Mouse (Mus musculus): Measurements from ENCODE around the gene Dpm3. TPM values are rescaled to one million over a fixed set of nuclear protein-coding genes. Genes with fewer than 3 reads are reported as not detected.

The Dpm3 gene
- total and polyA plus RNA-seq, 2 experiments from 2014 or later, result 97.8 to 347 TPM

DNA sequence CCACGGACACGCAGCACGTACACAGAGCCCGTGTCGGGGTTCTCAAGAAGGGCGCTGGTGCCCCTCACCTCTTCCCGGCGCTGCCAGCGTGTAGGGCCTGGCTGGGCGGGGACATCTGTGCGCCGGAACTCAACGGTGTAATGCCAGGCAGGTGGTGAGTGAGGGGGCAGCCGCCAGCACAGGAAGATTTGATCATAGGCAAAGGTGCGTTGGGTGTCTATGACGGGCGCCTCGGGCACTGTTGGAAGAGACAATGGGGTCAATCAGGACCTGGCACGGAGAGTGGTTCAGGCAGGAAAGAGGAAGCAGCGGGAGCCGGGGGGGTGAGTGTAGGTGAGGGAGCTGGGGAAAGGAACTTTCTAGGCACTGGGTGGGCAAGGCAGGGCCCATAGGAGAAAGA is 21.5 kb upstream of the Dpm3 start:
- Histone ChIP-seq H3K27ac (no peak overlapping the region), H3K27me3 (ENCODE audit: insufficient read depth, low read length) (no peaks in the 10 kb centered on the region), H3K4me2 (ENCODE audit: low read depth, low read length) (no peak overlapping the region), H3K4me3 (ENCODE audit: low read length) (no peak overlapping the region), H3K9ac (replicated peaks; ENCODE audit: low read length) (no peak overlapping the region), H3K9me3 (ENCODE audit: low read length) (no peaks in the 10 kb centered on the region), H3K36me3 (ENCODE audit: insufficient read depth, low read length) (peaks cover 57% of the 10 kb centered on the region), H3K4me1 (ENCODE audit: insufficient read depth, low read length) (no peaks in the 10 kb centered on the region)
- DNase-seq (ENCODE audit: low spot score) (no peak), ATAC-seq (no peak)
- TF ChIP-seq CTCF (IDR thresholded peaks at IDR 0.05; ENCODE audit: low read depth), result no peak
- WGBS, result 94% methylated on average over 21 of the region's 21 CpGs

DNA sequence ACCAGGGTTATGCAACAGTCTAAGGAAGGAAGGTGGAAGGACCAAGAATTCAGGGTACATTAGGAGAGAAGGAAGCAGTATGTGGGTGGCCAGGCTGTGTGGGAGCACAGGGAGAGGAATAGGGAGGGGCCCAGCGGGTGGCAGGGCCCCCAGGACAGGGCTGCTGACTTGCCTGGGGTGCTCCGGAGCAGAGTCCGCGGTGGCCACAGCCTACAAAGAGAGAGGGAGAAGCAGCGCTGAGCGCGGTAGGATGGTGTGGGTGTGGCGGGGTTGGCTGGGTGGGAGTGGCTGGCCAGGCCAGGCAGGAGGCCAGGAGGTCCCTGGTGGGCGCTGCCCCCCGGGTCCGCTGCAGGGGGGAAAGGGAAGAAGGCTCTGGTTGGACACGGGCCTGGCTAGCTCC is 20.7 kb upstream of the Dpm3 start:
- DNase-seq (ENCODE audit: low spot score), result no peak
- 88% methylated on average over 9 of the region's 12 CpGs for WGBS
- no peak for ATAC-seq
- no peak overlapping the region for H3K4me3 ChIP-seq (ENCODE audit: low read length)
- TF ChIP-seq CTCF (IDR thresholded peaks at IDR 0.05; ENCODE audit: low read depth), result no peak
- no peak overlapping the region for H3K9ac ChIP-seq (replicated peaks; ENCODE audit: low read length)
- H3K27me3 ChIP-seq (ENCODE audit: insufficient read depth, low read length), result no peaks in the 10 kb centered on the region
- H3K4me2 ChIP-seq (ENCODE audit: low read depth, low read length), result no peak overlapping the region
- no peaks in the 10 kb centered on the region for H3K9me3 ChIP-seq (ENCODE audit: low read length)
- peaks cover 2% of the 10 kb centered on the region; the same call in 1 of the 2 replicates for H3K4me1 ChIP-seq (ENCODE audit: insufficient read depth, low read length)
- no peak overlapping the region for H3K27ac ChIP-seq
- peaks cover 57% of the 10 kb centered on the region for H3K36me3 ChIP-seq (ENCODE audit: insufficient read depth, low read length)

DNA sequence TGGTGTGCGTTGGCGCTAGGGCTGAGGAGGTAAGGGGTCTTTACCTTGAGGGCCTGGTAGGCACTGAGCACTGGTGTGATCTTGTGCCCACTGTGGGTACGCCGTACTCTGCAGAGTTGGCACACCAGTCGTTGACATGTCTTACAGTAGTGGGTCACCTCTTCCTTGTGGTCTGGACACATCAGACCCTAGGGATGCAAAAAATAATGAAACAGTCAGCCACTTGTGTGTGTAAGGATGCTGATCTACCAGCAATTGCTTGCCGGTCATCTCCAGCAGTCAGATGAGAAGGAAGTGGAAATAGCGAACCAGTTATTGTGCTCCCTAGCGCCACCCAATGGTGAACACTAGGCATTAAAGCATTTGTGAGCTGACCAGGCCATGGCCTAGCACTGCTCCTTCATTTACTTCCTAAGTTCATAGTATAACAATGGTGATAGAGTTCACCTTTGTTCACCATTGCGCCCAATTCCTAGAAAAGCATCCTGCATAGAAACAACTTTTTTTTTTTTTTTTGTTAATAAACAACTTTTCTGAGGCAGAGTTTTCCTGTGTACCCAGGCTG is 16.7 kb upstream of the Dpm3 start:
- Histone ChIP-seq H3K4me2 (ENCODE audit: low read depth, low read length) (no peak overlapping the region), H3K4me1 (ENCODE audit: insufficient read depth, low read length) (peaks cover 16% of the 10 kb centered on the region), H3K36me3 (ENCODE audit: insufficient read depth, low read length) (peaks cover 33% of the 10 kb centered on the region), H3K9me3 (ENCODE audit: low read length) (no peaks in the 10 kb centered on the region), H3K9ac (replicated peaks; ENCODE audit: low read length) (no peak overlapping the region), H3K27me3 (ENCODE audit: insufficient read depth, low read length) (no peaks in the 10 kb centered on the region), H3K27ac (0 out of 2 replicates have a peak overlapping the region, but pooled peaks have one; percentile 7), H3K4me3 (ENCODE audit: low read length) (no peak overlapping the region)
- 68% methylated on average over 9 of the region's 9 CpGs for WGBS
- TF ChIP-seq CTCF (IDR thresholded peaks at IDR 0.05; ENCODE audit: low read depth), result peak; percentile 89
- ATAC-seq (no peak), DNase-seq (ENCODE audit: low spot score) (peak; percentile 82)

DNA sequence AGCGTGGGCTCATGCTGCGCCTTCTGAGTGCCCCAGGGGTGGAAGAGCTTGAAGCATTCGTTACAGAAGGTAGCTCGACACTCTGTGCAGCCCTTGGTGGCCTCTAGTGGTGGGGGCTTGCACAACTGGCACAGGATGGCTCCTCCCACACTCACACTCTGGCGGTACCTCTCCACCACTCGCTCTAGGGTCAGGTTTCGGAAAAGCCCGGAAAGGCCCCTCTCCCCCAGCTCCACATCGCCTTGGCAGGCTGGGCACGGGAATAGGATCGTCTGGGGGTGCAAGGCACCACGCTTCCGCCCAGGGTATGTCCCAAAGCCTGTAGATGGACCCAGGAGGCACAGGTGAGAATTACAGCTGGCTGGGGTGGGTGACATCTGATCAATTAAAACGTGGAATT is 15.5 kb upstream of the Dpm3 start:
- Histone ChIP-seq H3K36me3 (ENCODE audit: insufficient read depth, low read length) (peaks cover 21% of the 10 kb centered on the region), H3K4me2 (ENCODE audit: low read depth, low read length) (peak overlapping the region; percentile 90), H3K9ac (replicated peaks; ENCODE audit: low read length) (peak overlapping the region; percentile 65), H3K27me3 (ENCODE audit: insufficient read depth, low read length) (no peaks in the 10 kb centered on the region), H3K9me3 (ENCODE audit: low read length) (no peaks in the 10 kb centered on the region), H3K27ac (peak overlapping the region; percentile 89), H3K4me3 (ENCODE audit: low read length) (peak overlapping the region; percentile 68), H3K4me1 (ENCODE audit: insufficient read depth, low read length) (peaks cover 18% of the 10 kb centered on the region)
- peak; percentile 60 for DNase-seq (ENCODE audit: low spot score)
- 15% methylated on average over 14 of the region's 14 CpGs for WGBS
- peak; percentile 64 for TF ChIP-seq CTCF (IDR thresholded peaks at IDR 0.05; ENCODE audit: low read depth)
- ATAC-seq, result no peak

DNA sequence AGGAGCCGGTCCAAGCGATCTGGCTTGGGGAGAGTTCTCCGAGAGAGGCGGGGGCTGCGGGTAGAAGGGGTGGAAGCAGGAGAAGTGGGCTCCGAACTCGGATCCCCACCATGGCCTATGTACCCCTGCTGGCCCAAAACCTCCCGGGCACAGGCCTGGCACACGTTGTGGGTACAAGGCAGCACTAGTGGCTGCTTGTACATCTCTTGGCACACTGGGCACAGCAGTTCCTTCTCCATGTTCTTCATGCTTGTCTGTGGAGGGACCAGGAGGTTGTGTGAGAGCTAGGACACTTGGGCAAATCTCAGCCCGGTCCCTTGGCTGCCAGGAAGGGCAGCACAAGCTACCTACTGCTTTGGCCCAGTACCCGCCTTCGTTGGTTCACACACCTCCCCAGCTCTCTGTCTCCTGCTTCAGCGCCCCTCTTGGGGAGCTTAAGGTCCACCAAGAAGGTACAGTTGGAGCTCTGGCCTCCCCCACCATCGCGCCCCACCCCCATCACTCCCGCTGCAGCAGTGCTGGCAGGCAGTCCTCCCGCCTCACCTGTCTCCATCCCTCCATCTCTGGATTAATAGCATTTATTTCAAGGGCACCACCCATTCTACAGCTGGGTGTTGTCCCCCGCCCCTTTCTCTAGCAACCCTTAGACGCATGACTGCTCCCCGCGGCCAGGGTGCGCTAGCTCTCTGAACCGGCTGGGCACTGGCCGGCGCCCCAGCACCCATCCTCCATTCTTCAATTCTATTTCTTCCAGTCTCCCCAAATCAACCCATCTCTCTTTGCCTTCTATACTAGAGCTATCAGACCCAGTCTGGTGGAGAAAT is 14.8 kb upstream of the Dpm3 start:
- H3K4me2 ChIP-seq (ENCODE audit: low read depth, low read length), result peak overlapping the region; percentile 90
- peaks cover 18% of the 10 kb centered on the region for H3K4me1 ChIP-seq (ENCODE audit: insufficient read depth, low read length)
- ATAC-seq (peak; percentile 52), DNase-seq (ENCODE audit: low spot score) (peak; percentile 69)
- H3K36me3 ChIP-seq (ENCODE audit: insufficient read depth, low read length), result peaks cover 14% of the 10 kb centered on the region; the same call in 1 of the 2 replicates
- WGBS, result 8% methylated on average over 25 of the region's 25 CpGs
- no peaks in the 10 kb centered on the region for H3K9me3 ChIP-seq (ENCODE audit: low read length)
- no peaks in the 10 kb centered on the region for H3K27me3 ChIP-seq (ENCODE audit: insufficient read depth, low read length)
- TF ChIP-seq CTCF (IDR thresholded peaks at IDR 0.05; ENCODE audit: low read depth), result peak; percentile 50; the same call in 1 of the 2 replicates
- peak overlapping the region; percentile 65 for H3K9ac ChIP-seq (replicated peaks; ENCODE audit: low read length)
- H3K4me3 ChIP-seq (ENCODE audit: low read length), result peak overlapping the region; percentile 68
- H3K27ac ChIP-seq, result peak overlapping the region; percentile 89

DNA sequence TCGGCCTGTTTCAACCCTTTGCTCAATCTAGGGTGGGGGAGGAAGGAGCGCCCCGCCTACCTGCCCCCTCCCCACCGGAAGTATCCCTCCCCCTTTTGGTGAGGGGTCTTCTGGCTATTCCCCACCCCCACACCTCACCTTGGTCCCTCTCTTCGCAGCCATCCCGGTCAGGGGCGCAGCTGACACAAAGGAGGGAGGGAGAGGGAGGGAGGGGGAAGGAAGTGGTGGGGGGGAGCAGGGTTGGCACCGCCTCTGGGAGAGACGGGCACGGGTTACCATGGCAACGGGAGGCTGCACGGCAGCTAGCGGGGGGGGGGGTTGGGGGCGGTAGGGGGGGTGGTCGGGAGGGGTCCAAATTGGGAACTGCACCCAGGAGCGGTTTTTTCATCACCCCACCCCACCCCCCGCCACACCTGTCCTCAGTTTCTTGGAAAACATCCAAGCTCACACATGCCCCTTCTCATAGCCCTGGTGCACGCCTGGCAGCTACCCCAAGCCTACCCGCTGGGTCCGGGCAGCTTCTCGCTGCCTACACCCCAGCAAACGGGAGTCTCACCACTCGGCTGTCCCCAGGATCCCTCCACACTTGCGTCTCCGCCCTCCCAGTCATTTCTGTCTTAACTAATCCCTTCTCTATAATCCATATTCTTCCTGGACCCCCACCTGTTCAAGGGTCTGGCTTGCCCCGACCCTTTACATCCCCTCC is 14.0 kb upstream of the Dpm3 start:
- peak overlapping the region; percentile 65 for H3K9ac ChIP-seq (replicated peaks; ENCODE audit: low read length)
- peaks cover 14% of the 10 kb centered on the region; the same call in 1 of the 2 replicates for H3K36me3 ChIP-seq (ENCODE audit: insufficient read depth, low read length)
- TF ChIP-seq CTCF (IDR thresholded peaks at IDR 0.05; ENCODE audit: low read depth), result no peak
- ATAC-seq (peak; percentile 60), DNase-seq (ENCODE audit: low spot score) (peak; percentile 93)
- H3K4me3 ChIP-seq (ENCODE audit: low read length), result peak overlapping the region; percentile 68
- no peaks in the 10 kb centered on the region for H3K27me3 ChIP-seq (ENCODE audit: insufficient read depth, low read length)
- under 1% methylated on average over 16 of the region's 26 CpGs for WGBS
- peaks cover 18% of the 10 kb centered on the region for H3K4me1 ChIP-seq (ENCODE audit: insufficient read depth, low read length)
- no peaks in the 10 kb centered on the region for H3K9me3 ChIP-seq (ENCODE audit: low read length)
- H3K27ac ChIP-seq, result peak overlapping the region; percentile 89
- peak overlapping the region; percentile 90 for H3K4me2 ChIP-seq (ENCODE audit: low read depth, low read length)

Data from hindbrain, postnatal 0 days (tissue).